Mouse (Mus musculus) heart, embryonic 13.5 days (tissue): Measurements from ENCODE around the gene St8sia1. TPM values are rescaled to one million over a fixed set of nuclear protein-coding genes. Genes with fewer than 3 reads are reported as not detected.

Experiments used
- ATAC-seq: fragments of 200-750 bp; cut with Nextera tagmentation; 2 replicates; pipeline ENCODE4 v1.8.0; 2017; ENCODE audit warnings: moderate TSS enrichment; ENCODE audit not compliant: insufficient number of reproducible peaks, low FRiP score, low TSS enrichment; ENCODE audit errors: extremely low read depth
- H3K27ac ChIP-seq: fragments of 300-500 bp; sonication (generic); replicated peaks from 2 replicates; pipeline ENCODE4 v1.5.1; 2015; ENCODE audit warnings: moderate library complexity, mild to moderate bottlenecking, inconsistent platforms
- H3K27me3 ChIP-seq: fragments of 300-500 bp; sonication (generic); replicated peaks from 2 replicates; pipeline ENCODE4 v1.6.1; 2015; ENCODE audit warnings: mild to moderate bottlenecking, inconsistent platforms
- H3K36me3 ChIP-seq: fragments of 300-500 bp; sonication (generic); 2 replicates; pipeline ENCODE4 v1.6.1; 2015; ENCODE audit warnings: mild to moderate bottlenecking, inconsistent platforms
- H3K4me1 ChIP-seq: fragments of 300-500 bp; sonication (generic); 2 replicates; pipeline ENCODE4 v1.6.1; 2015; ENCODE audit warnings: inconsistent platforms
- H3K4me2 ChIP-seq: fragments of 300-500 bp; sonication (generic); 2 replicates; pipeline ENCODE4 v1.6.1; 2015; ENCODE audit warnings: inconsistent platforms, mild to moderate bottlenecking, moderate library complexity
- H3K4me3 ChIP-seq: fragments of 300-500 bp; sonication (generic); 2 replicates; pipeline ENCODE4 v1.5.1; 2015; ENCODE audit warnings: moderate library complexity, mild to moderate bottlenecking, inconsistent platforms
- H3K9ac ChIP-seq: fragments of 300-500 bp; sonication (generic); 2 replicates; pipeline ENCODE4 v1.6.1; 2015; ENCODE audit warnings: inconsistent platforms, mild to moderate bottlenecking, moderate library complexity
- H3K9me3 ChIP-seq: fragments of 300-500 bp; sonication (generic); 2 replicates; pipeline ENCODE4 v1.6.1; 2016; ENCODE audit warnings: inconsistent platforms
- WGBS: fragments of 180-500 bp; shearing (Covaris S2); methylation state at CpG from one replicate; pipeline ENCODE4 v1.1.7; 2015; ENCODE audit warnings: mixed read lengths; 5-methylcytosine and 5-hydroxymethylcytosine counted together
- polyA plus RNA-seq: library from polyadenylated mRNA; unstranded; fragments of >200 nt; fragmentation: Nextera tagmentation; extraction: Ambion mirVana; gene quantifications from 2 replicates; pipeline ENCODE4 v1.2.1, GENCODE M21; 2015

Gene St8sia1
- polyA plus RNA-seq, 1 experiment from 2014 or later, result 2.0 TPM

DNA sequence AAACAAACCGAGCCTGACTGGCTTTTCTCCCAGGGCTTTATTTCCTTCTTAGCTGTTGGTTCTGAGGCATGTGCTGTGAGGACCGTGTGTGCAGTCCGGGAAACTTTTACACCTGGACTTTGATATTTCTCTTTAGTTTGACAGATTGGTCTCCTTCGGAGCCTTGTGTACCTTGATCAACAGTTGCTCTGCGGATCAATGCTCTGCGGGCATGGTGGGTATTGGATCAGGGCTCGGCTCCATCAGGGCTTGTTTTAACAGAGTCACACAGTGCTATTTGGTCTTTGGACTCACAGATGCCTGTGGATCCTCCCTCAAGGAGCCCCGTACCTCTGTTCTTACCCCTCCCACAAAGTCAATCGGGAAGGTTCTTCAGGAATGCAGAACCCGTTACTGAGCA lies 150.2 kb downstream of the St8sia1 start:
- peaks cover 9% of the 10 kb centered on the region; the same call in 1 of the 2 replicates for H3K4me1 ChIP-seq
- peak overlapping the region; percentile 52 for H3K4me3 ChIP-seq
- peak overlapping the region; percentile 77; the same call in 1 of the 2 replicates for H3K9ac ChIP-seq
- H3K9me3 ChIP-seq, result no peaks in the 10 kb centered on the region
- ATAC-seq, result no peak
- H3K27me3 ChIP-seq, result peaks cover 15% of the 10 kb centered on the region
- no peak overlapping the region for H3K27ac ChIP-seq
- H3K4me2 ChIP-seq, result peak overlapping the region; percentile 75
- 55% methylated on average over 10 of the region's 10 CpGs for WGBS
- no peaks in the 10 kb centered on the region for H3K36me3 ChIP-seq

GRCm38 (mm10) chr6:142812969-142813368 lies 151.3 kb downstream of the St8sia1 start:
- Histone ChIP-seq H3K36me3 (no peaks in the 10 kb centered on the region), H3K9me3 (no peaks in the 10 kb centered on the region), H3K4me1 (peaks cover 9% of the 10 kb centered on the region; the same call in 1 of the 2 replicates), H3K27me3 (peaks cover 9% of the 10 kb centered on the region; the same call in 1 of the 2 replicates), H3K27ac (no peak overlapping the region), H3K4me3 (no peak overlapping the region), H3K9ac (no peak overlapping the region), H3K4me2 (no peak overlapping the region)
- ATAC-seq, result no peak
- WGBS, result 74% methylated on average over 5 of the region's 5 CpGs

DNA sequence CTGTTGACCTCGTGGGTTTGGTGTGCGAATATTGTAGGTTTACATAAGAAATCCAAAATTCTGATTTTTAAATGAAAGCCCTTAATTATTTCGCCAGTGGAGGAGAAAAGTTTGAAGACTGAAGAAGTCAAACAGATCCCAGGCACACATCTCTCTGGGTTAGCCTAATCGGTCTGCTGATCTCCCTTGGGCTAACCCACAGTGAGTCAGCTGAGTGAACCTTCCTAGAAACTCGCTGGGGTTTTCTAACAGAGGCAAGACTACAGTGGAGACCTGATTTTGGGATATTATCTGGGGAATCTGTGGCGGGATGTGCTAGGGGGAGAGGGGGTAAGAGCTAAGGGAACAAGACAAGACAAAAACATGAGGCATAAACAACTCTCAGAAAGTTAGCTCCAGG lies 154.0 kb downstream of the St8sia1 start:
- Histone ChIP-seq H3K4me1 (peaks cover 9% of the 10 kb centered on the region; the same call in 1 of the 2 replicates), H3K27me3 (peaks cover 5% of the 10 kb centered on the region; the same call in 1 of the 2 replicates), H3K36me3 (no peaks in the 10 kb centered on the region), H3K4me3 (no peak overlapping the region), H3K9ac (no peak overlapping the region), H3K4me2 (no peak overlapping the region), H3K27ac (no peak overlapping the region), H3K9me3 (no peaks in the 10 kb centered on the region)
- ATAC-seq, result no peak
- 63% methylated on average over 6 of the region's 6 CpGs for WGBS

- WGBS, result 21% methylated on average over 6 of the region's 6 CpGs
- no peak for ATAC-seq
Observed at GRCm38 (mm10) chr6:142809373-142810098, 154.7 kb downstream of the St8sia1 start.

GRCm38 (mm10) chr6:142806326-142806725 lies 157.9 kb downstream of the St8sia1 start:
- WGBS, result 49% methylated on average over 4 of the region's 4 CpGs
- Histone ChIP-seq H3K27ac (no peak overlapping the region), H3K27me3 (no peaks in the 10 kb centered on the region), H3K4me2 (no peak overlapping the region), H3K36me3 (no peaks in the 10 kb centered on the region), H3K4me3 (no peak overlapping the region), H3K4me1 (peaks cover 6% of the 10 kb centered on the region; the same call in 1 of the 2 replicates), H3K9ac (no peak overlapping the region), H3K9me3 (no peaks in the 10 kb centered on the region)
- ATAC-seq, result no peak

More at GRCm38 (mm10) chr6:142809373-142810098, 154.7 kb downstream of the St8sia1 start:
- no peak overlapping the region for H3K27ac ChIP-seq
- H3K9ac ChIP-seq, result no peak overlapping the region
- H3K4me1 ChIP-seq, result peaks cover 9% of the 10 kb centered on the region; the same call in 1 of the 2 replicates
- H3K4me2 ChIP-seq, result no peak overlapping the region
- no peaks in the 10 kb centered on the region for H3K36me3 ChIP-seq
- H3K4me3 ChIP-seq, result no peak overlapping the region
- peaks cover 5% of the 10 kb centered on the region; the same call in 1 of the 2 replicates for H3K27me3 ChIP-seq
- H3K9me3 ChIP-seq, result no peaks in the 10 kb centered on the region

GRCm38 (mm10) chr6:142804402-142804801 lies 159.8 kb downstream of the St8sia1 start, which contains the start of gene Sult6b2:
Gene Sult6b2 (minus strand): TSS chr6:142804502.
- Histone ChIP-seq H3K9ac (no peak within 1 kb of the TSS), H3K4me2 (no peak within 1 kb of the TSS), H3K36me3 (no peaks in the 10 kb centered on the region), H3K4me1 (peaks cover 2% of the 10 kb centered on the region; the same call in 1 of the 2 replicates), H3K27me3 (no peaks in the 10 kb centered on the region), H3K4me3 (no peak within 1 kb of the TSS), H3K9me3 (no peaks in the 10 kb centered on the region), H3K27ac (no peak within 1 kb of the TSS)
- no peak for ATAC-seq

GRCm38 (mm10) chr6:142802617-142803525 lies 161.4 kb downstream of the St8sia1 start:
- Histone ChIP-seq H3K27me3 (no peaks in the 10 kb centered on the region), H3K9ac (no peak overlapping the region), H3K4me2 (no peak overlapping the region), H3K27ac (no peak overlapping the region), H3K4me1 (no peaks in the 10 kb centered on the region), H3K4me3 (no peak overlapping the region), H3K36me3 (no peaks in the 10 kb centered on the region), H3K9me3 (no peaks in the 10 kb centered on the region)
- ATAC-seq, result no peak
- WGBS, result 45% methylated on average over 11 of the region's 11 CpGs

GRCm38 (mm10) chr6:142801687-142802086 lies 162.6 kb downstream of the St8sia1 start:
- no peak for ATAC-seq
- 75% methylated on average over 5 of the region's 5 CpGs for WGBS
- H3K9me3 ChIP-seq, result no peaks in the 10 kb centered on the region

DNA sequence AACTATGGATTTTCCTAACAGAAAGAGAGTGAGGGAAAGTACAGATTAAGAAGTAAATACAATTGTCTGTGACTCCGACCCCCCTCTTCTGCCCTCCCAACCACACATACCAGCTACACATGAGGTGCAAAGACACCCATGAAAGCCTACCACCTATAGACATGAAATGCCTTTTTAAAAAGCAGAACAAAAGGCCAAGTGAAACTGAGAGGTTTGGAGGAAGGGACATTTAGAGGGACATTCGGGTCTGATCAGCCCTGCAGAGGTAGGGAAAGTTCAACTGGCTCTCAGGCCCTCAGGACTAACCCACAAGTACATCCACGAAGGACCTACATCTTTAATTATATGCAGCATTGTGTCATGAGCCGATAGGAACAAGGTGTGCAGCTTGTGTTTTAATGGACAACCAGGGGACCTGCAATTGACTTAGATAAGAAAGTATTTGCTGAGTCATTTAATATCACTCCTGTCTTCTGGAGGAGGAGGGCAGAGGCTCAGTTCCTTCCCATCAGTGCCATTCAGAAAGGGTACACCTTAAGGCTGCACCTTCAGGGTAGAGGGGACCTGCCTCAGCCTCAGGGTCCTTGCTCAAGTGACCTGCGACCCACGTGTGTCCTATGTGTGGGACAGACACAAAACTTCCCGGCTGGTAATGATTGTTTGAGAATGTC lies 164.4 kb downstream of the St8sia1 start:
- Histone ChIP-seq H3K4me2 (no peak overlapping the region), H3K27me3 (no peaks in the 10 kb centered on the region), H3K4me1 (no peaks in the 10 kb centered on the region), H3K9me3 (no peaks in the 10 kb centered on the region), H3K9ac (no peak overlapping the region), H3K4me3 (no peak overlapping the region), H3K27ac (no peak overlapping the region), H3K36me3 (no peaks in the 10 kb centered on the region)
- 67% methylated on average over 7 of the region's 7 CpGs for WGBS
- ATAC-seq, result no peak

More at GRCm38 (mm10) chr6:142801687-142802086, 162.6 kb downstream of the St8sia1 start:
- H3K27me3 ChIP-seq, result no peaks in the 10 kb centered on the region
- no peak overlapping the region for H3K4me3 ChIP-seq
- H3K4me2 ChIP-seq, result no peak overlapping the region
- H3K36me3 ChIP-seq, result no peaks in the 10 kb centered on the region
- no peak overlapping the region for H3K27ac ChIP-seq
- H3K9ac ChIP-seq, result no peak overlapping the region
- H3K4me1 ChIP-seq, result no peaks in the 10 kb centered on the region

- ATAC-seq, result no peak
- WGBS, result 79% methylated on average over 9 of the region's 9 CpGs
- Histone ChIP-seq H3K4me2 (no peak overlapping the region), H3K9me3 (no peaks in the 10 kb centered on the region), H3K9ac (no peak overlapping the region), H3K4me3 (no peak overlapping the region), H3K27me3 (no peaks in the 10 kb centered on the region), H3K27ac (no peak overlapping the region), H3K4me1 (no peaks in the 10 kb centered on the region), H3K36me3 (no peaks in the 10 kb centered on the region)
Observed at GRCm38 (mm10) chr6:142798837-142799236, 165.4 kb downstream of the St8sia1 start.

DNA sequence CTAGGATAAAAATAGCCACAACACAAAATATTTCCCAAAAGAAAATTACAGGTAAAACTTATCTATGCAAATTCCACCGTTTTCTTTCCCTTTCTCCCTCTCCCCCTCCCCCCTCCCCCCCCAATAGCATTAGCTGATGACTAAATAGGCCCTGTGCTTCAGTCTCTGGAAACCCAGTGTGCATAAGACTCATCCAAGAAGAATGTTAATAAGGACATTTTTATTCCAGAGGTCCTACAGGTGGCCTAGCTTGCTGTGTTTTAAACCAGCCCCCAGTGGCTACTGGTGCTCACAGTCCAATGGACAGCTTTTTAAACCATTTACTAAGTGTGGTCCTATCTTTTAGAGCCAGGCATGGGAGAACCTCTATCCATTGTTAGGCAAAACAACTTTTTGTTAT lies 166.3 kb downstream of the St8sia1 start:
- ATAC-seq, result no peak
- no peak overlapping the region for H3K4me3 ChIP-seq
- H3K9ac ChIP-seq, result no peak overlapping the region
- H3K4me2 ChIP-seq, result no peak overlapping the region
- H3K36me3 ChIP-seq, result no peaks in the 10 kb centered on the region
- H3K27me3 ChIP-seq, result no peaks in the 10 kb centered on the region
- WGBS, result 63% methylated on average over 1 of the region's 1 CpGs
- peaks cover 5% of the 10 kb centered on the region; the same call in 1 of the 2 replicates for H3K4me1 ChIP-seq
- no peaks in the 10 kb centered on the region for H3K9me3 ChIP-seq
- H3K27ac ChIP-seq, result no peak overlapping the region
